Mouse (Mus musculus) MN1 (cell line): ENCODE results near the gene Rnf149.
"Not testable (repeated sequence)": the region's sequence is repeated elsewhere in the genome, so short reads cannot be mapped to it uniquely, and the experiment has no call there.

Experiments
- DNase-seq: peaks from one replicate; pipeline ENCODE4 v3.0.0-alpha.2; 2016; ENCODE audit warnings: low spot score

The Rnf149 gene

DNA sequence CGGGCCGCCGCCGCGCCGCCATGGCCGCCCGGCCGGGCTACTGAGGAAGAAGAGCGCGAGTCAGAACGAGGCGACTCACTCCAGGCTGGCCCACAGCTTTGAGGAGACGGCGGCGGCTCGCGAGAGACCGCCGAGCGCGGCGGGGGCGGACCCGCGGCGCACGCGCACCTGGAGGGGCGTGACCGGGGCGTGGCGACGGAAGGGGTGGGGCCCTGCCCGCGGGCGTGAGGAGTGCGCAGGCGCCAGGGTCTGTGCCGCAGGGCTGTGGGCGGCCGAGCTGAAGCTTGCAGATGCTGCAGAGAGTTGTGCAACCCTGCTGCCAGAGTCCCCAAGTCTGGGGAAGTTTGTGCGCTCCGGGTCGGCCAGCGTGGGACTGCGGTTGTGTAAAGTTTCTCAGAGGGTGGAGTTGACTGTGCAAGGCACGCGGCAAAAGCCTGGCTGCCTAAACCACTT lies at the start of gene Rnf149:
Gene Rnf149 (minus strand): TSS at position 153 of the 453 bp plus-strand sequence.
- DNase-seq: peak; percentile 99

DNA sequence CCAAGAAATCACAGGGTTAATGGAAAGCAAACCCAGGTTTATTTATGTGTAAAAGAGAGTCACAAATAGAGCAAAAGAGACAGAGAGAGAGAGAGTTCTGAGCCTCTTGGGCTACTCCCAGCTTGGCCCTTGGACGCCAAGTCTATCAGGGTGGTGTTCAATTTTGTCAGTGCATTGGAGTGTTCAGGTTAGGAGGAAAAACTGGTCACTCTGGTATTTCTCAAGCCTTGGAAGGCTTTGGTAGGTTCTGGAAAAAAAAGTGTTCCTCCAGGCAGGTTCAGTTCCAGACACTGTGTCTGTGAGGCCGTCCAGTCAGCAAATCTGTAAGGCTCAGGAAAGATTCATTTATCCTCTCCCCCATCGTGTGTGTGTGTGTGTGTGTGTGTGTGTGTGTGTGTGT lies 48.3 kb upstream of the Rnf149 start:
- DNase-seq: no peak

DNA sequence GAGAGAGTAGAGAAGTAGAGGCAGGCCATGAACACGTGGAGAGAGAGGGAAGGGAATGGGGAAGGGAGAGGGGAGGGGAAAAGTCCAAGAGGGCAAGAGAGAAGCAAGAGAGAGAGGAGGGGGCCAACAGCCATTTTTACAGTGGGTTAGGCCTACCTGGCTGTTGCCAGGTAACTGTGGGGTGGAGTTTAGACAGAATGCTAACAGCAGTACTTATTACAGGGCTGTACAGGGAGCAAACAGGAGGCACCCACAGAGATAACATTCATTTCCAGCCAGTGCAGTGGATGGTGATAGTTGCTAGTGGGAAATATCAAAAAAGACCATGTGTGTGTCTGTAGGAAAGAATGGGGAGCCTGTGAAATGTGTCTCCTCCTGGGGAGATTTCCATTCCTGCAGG lies 46.5 kb upstream of the Rnf149 start:
- DNase-seq: no peak

DNA sequence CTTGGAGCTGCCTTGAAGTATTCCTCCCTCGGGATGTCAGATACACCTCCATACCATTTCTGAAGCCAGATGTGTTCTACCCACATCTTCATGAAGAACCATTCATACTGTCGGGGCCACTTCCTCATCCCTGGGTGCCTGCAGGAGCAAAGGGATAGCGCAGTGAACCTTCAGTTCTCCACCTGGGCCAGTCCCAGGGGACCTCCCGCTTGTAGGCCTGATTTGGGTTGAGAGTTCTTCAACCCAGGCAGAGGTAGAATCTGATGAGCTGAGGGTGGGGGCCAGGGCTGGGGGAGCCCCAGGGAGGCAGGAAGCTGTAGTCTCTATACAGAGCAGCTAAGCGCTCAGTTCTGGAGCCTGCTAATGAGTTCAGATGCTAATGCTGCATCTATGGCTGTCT lies 45.9 kb upstream of the Rnf149 start:
- DNase-seq: no peak

DNA sequence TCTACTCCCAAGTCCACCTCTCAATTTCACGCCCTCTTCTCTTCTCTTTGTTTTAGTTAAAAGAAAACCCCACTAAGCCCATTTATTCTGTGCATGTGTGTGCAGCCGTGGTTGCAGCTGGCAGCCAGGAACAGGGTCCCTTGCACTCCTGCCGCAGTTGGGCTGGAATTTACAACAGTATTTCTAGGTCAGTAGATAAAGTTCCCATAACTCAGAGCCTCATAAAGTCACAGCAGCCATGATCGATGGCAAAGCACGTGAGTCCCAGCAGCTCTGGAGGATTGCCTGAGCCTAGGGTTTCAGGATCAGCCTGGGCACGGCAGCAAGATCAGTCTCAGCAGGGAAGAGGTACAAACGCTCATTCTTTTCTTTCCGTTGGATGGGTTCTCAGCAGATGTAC lies 41.3 kb upstream of the Rnf149 start:
- DNase-seq: no peak

DNA sequence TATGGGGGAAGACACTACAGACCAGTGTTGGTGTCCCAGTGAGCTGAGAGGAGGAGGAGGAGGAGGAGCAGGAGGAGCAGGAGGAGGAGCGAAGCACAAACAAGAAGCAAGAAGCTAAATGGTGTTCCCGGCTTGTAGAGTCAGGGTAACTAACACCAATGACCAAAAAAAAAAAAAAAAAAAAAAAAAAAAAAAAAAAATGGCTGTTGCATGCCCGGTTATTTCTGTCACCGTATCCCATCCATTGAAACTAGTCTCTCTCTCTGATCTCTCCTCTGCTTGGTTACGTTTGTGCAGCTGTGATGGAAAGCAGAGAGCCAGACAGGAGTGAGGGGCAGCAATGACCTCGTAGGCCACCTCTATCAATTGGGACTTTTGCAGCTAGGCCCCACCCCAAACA lies 38.3 kb upstream of the Rnf149 start:
- no peak for DNase-seq

DNA sequence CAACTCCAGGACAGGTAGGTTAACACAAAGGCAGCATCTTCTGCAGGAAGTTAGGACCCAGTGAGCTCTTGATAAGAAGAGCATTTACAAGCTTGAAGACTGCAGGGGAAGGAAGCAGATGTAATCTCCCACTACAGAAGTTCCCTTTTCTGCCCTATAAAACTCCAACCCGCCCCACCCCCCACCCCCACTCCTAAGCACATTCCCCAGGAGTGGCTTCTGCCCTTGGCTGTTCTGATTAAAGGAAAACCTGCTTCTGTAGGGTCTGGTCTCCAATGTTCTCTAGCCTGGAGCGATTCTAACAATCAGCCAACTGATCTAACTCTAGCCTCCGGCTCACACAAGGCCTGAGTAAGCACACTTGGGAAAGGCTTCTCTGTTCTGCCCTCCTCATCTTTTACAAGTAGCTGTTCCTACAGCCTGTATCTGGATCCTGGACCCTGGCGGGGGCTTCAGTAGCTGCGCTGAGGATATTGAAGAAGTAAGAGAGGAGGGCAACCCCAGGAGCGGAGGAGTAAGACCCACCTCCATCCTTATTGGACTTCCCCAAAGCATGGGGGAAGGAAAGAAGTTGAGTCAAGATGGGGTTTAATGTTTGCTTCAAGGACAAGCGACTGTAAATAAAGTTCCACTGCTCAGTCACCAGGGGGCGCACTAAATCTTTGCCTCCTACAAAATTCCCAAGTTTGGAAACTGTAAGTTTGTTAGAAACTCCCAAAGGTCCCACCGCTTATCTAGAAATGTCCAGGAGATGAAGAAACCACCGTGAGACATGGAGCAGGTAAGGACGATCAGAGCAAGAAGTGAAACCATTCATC lies 37.5 kb upstream of the Rnf149 start:
- DNase-seq: peak; percentile 68

DNA sequence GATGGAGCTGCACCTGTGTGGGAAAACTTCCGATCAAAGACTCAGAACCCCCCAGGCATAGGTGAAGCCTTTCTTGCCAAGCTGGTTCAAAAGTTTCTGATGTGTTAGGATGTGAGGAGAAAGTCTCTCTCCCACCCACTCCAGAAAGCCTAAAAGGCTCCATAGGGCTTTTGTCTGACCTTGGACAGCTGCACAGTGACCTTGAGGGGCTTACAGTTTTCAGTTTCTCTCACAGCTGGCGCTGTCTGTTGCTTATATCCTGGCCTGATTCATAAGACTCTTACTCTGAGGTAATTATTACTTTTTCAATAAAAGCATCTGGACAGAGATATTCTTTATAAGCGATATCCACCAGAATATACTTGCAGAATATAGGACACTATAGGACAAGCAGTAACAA lies 35.9 kb upstream of the Rnf149 start:
- no peak for DNase-seq

DNA sequence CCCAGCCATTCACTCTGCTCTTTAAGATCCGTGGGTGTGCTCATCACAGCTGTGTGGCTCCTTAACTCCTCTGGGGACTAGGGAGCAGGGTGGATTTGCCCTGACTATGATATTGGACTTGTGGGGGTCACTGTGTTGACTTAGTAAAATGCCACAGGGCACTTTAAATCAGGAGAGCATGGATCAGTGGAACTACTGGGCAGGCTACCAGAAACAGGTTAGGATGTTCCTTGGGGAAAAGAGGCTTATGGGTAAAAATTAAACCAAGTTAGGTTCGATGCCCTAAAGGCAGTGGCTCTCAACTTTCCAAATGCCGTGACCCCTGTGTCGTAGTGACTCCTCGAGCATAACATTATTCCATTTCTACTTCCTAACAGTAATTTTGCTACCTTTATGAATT lies 35.3 kb upstream of the Rnf149 start:
- no peak for DNase-seq

DNA sequence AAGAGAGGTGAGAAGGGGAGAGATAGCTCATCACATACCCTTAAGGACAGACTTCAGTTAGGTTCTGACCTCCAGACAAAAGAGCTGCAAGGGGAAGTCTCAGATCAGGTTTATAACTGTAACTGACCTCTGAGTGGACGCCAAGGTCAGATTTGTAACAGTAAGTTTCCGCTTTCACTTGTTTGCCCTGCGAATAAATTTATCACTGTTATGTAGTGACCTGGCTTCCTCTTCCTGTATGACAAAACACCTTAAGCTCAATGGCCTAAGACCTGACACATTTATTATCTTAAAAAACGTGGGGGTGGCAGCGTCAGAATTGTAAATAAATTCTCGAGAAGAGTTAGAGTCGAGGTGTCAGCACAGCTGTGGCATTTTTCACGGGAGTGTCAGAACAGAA lies 31.3 kb upstream of the Rnf149 start:
- DNase-seq: no peak

DNA sequence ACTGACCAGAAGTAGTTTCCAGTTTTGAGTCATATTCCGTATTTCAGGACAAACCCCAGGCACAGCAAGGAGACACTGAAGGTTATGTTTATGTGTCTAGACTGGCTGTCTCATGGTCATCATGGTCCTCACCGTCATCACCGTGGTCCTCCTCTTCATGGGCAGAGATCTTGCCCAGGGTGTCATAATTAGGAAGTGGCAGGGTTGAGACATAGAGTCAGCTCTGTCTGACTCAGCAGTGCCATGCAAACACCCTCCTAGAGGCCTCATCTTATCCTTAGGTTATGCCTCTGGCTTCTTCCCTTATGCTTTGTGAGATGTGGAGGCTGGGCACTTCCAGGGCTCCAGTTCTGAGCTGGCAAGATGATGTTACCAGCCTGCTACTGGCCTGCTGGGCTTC lies 25.3 kb upstream of the Rnf149 start:
- DNase-seq: no peak

DNA sequence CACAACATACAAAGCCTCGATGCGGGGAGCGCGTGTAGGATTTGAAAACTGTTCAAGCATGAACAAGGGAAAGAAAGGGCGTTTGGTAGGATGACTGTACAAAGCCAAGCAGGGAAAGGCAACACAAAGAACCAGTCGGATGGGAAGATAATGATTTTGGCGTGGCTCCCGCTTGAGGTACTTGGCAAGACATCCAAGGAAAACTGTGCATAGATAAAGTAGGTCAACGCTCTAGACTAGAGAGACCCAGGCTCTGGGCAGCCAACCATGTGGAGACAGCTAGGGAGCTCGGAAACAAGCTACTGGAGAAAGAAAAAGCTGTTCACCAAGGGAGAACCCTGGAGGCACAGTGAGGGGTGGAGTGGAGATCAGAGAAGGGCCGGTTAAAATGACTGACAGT lies 21.5 kb upstream of the Rnf149 start:
- peak; percentile 68 for DNase-seq

DNA sequence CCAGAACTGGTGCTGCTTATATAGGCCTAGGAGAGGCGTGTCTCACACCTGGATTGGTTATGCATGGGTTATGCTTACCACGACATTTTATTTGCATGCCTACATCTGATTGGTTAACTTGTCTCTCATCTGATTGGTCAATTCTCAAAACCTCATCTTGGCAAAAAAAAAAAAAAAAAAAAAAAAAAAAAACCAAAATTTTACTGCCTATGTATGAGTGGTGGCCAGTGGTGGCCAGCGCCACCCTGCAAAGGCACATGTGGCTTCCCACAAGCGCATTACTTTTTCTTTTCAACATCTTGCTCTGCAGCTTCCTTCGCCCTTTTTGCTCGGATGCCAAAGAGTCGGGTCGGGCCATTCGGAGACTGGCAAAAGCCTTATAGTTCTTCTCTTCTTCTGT lies 19.9 kb upstream of the Rnf149 start:
- DNase-seq: not testable (repeated sequence)

DNA sequence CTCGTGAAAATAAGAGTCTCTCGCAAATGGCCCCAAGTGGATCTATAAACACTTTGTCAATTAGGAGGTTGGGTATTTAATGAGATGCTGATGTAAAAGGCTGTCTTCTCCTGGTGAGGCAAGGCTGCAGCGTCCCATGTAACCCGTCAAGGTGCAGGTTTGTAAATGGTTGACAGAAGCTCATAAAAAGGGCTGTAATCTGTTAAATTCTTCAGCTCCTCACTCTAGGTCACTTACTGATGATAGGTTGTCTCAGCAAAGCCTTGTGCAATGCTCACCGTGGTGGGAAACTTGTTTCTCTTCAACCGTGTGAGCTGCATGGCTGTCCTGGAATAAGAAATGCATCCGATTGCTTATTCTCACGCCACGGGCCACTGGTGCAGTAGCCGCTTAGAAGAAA lies 16.6 kb upstream of the Rnf149 start:
- DNase-seq: no peak

DNA sequence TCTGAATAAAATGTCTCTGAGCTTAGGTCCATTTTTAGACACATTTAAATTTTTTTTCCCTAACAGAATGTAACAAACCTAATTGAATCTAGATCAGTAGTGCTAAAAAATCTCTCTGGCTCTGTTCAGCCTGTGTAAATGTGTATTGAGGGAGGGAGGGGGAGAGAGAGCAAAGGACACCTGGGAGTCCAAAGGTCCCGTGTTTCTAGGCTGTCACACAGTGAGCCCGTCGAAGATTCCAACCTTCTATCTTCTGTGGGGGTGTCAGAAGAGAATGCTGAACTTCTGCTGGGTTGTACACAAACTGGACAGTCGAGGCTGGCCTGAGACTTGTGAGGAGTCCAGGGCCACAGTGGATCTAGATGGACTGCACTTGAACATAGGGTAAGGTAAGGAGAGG lies 14.9 kb upstream of the Rnf149 start:
- no peak for DNase-seq

DNA sequence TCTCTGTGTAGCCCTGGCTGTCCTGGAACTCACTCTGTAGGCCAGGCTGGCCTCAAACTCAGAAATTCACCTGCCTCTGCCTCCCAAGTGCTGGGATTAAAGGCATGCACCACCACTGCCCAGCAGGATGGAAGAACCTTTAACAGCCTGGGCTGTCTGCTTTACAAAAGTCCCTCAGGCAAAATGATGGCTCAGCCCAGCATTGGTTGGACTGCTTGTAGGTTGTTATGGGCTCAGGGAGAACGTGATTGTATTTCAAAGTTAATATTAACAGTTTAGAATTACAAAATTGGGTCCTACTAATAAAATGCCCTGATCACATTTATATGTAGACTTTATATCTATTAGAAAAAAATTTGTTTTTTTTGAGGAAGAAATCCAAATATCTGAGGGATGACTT lies 14.4 kb upstream of the Rnf149 start:
- DNase-seq: not testable (repeated sequence)

DNA sequence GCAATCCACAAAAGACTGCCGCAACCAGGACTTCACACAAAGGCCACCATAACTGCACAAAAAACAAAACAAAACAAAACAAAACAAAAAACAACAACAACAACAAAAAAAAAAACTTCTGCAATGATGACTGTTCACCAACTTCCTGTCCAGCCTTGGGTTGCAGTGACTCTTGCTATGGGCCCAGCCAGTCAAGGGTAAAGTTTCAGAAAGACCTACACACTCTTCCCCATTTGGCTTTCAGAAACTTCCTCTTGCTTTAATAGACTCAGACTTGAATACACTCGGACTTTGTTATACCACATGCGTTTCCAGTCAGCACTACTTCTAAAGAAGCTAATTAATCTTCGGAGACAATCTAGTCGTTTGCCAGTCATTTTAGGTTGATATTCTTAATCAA lies 13.0 kb upstream of the Rnf149 start:
- DNase-seq: no peak

DNA sequence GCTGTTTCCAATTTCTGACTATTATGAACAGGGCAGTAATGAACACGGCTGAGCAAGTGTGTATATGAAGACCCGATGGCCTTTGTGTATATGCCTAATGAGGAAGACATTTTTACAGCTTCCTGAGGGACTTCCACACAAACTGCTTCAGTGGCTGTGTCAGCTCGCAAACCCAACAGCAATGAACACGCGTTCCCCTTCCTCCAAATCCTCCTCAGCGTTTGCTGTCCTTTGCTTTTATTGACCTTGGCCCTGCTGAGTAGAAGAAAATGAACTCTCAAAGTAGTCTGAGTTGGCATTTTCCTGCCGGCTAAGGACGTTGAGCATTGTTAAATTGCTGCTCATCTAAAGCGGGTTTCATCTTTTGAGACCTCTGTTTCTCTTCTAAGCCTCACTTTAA lies 8.2 kb upstream of the Rnf149 start:
- DNase-seq: no peak

DNA sequence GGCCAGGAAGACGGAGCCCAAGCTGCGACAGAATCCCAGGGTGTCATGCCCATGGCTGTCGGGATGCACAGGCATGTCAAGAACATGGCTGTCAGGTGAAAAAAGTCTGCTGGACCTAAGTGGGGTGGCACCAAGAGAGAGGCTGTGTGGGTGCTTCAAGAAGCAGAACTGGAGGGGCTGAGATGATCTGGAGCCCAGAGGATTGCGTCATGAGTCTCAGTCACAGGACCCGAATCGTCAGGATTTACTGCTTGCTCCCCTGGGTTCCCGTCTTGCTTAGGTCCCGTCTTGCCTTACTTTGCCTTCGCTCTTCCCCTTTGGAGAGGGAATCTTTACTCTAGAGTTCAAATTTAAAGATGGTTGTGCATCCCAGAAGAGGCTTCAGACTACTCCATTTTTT lies 6.0 kb upstream of the Rnf149 start:
- DNase-seq: no peak

DNA sequence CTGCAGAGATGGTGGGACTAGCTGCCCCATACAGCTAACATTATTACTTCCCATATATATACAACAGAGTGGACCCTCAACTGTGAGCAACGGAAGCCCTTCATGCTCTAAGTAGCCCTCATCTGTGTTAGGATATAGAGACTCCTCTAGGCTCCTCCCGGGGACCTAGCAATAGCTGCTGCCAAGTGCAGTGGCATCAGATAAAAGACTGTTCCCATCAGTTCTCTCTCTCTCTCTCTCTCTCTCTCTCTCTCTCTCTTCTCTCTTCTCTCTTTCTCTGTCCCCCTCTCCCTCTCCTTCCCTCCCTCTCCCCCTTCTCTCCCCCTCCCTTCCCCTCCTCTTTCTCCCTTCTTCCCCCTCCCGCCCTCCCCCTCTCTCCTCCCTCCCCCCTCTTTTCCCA lies 4.0 kb upstream of the Rnf149 start:
- DNase-seq: no peak

DNA sequence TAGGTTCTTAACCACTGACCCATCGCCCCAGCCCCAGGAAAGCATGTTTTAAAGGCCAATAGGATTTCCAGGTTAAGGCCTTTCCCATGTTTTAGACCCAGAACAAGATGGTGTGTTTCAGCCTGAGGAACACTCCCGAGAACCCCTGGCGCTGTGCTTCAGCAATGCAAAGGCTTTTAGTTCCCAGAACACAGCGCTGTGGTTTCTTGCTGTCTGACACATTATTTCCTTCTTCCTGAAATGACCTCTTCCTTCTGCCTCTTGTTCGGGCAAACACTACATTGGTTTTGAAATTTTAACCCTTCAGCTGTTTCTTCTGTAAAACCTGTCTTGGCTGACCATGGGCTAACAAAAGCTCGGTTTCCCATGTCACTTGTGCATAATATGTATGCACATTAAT lies 1.9 kb upstream of the Rnf149 start:
- no peak for DNase-seq

DNA sequence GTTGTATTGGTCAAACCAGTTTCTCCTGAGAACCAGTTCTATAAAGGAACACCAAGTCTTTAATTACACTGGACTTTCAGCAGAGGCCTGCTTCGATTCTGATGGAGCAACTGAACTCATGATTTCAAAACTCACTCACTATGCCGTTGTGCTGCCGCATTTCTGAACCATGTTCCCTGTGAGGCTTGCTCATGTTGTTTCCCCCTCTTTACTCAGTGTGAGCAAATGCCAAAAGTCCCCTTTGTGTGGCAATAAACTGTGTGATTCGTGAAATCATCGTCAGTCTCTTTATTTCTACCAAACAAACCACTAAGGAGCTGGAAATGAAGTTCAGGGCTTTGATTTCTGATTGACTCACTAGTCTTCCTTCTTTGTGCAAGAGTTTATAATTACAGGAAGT lies 1.2 kb upstream of the Rnf149 start:
- DNase-seq: no peak

DNA sequence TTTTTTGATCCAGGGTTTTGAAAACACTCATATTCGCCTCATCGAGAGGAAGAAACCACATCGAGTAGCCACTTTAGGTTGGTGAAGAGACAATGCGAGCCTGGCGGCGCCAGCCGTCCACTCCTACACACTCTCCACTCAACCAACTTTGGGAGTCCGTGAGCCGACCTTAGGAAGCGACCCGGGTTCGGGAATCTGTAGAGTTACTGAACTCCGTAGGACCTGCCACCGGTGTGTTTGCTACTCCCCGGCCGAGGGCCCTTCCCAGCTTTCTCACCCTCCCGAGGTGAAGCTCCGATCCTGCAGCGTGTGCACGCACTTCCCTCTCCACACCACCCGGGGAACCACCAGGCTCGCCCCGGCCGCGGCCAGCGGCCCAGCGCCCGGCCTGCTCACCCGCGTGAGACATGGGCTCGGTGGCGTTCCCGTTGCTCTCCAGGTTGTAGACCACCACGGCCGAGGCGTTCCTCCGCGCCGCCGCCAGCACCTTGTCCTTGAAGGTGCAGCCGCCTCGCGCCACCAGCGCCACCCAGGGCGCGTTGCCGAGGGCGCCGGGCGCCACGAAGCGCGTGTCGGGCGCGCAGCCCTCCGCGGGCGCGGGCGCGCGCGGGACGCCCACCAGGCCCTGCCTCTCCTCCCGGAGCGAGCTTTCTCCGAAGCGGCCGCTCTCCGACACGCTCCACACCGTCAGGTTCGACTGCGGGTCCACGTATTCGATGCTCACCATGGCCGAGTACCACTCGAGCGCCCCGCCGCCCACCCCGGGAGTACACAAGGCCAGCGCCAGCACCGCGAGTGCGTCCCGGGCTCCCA lies 568 bp downstream of the Rnf149 start:
- peak; percentile 72 for DNase-seq
